Mouse (Mus musculus): ENCODE measurements around the gene Nebl.

DNA sequence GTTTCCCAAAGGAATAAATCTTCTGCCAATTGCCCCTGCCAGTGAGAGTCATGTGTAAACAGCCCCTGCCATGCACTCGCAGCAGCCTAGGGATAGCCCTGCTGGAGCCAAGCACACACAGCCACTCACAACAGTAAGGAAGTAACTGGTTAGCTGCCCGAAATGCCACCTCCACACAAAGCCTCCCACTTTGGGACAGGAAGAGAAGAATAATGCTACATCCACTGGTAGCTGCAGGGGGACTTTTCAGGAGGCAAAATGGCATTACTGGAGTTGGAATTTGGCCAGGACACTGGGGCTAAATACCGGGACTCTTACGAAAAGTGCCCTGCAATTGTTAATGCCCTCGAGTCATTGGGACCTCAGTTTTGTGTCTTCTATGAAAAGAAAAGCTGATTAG lies 92.6 kb downstream of the Nebl start:
- no peak for TF ChIP-seq CTCF (IDR thresholded peaks at IDR 0.05; ENCODE audit: control insufficient read depth, insufficient read depth, insufficient replicate concordance, low read depth, low read length)
- no peak for TF ChIP-seq POLR2A (IDR thresholded peaks at IDR 0.05; ENCODE audit: control insufficient read depth, low read depth, low read length)
